Mouse (Mus musculus) embryonic facial prominence, embryonic 11.5 days (tissue): ENCODE results near the gene Thtpa. TPM values are rescaled to one million over a fixed set of nuclear protein-coding genes. Genes with fewer than 3 reads are reported as not detected.

Experiments
- ATAC-seq: fragments of 200-750 bp; cut with Nextera tagmentation; replicated peaks from 2 replicates; pipeline ENCODE4 v1.8.0; 2017; ENCODE audit warnings: low read depth; ENCODE audit not compliant: insufficient number of reproducible peaks, low FRiP score, low TSS enrichment
- DNase-seq: peaks from one replicate; pipeline ENCODE4 v3.0.0-alpha.2; 2015; ENCODE audit warnings: low spot score
- H3K27ac ChIP-seq: fragments of 300-500 bp; sonication (generic); replicated peaks from 2 replicates; pipeline ENCODE4 v1.5.1; 2014; ENCODE audit warnings: mild to moderate bottlenecking, low read depth, low read length, control low read depth
- H3K27me3 ChIP-seq: fragments of 300-500 bp; sonication (generic); 2 replicates; pipeline ENCODE4 v1.6.1; 2014; ENCODE audit warnings: mild to moderate bottlenecking, low read length, moderate library complexity, mixed read lengths; ENCODE audit not compliant: control insufficient read depth, insufficient read depth
- H3K36me3 ChIP-seq: fragments of 300-500 bp; sonication (generic); replicated peaks from 2 replicates; pipeline ENCODE4 v1.6.1; 2014; ENCODE audit warnings: low read depth, mild to moderate bottlenecking, low read length, moderate library complexity, mixed read lengths; ENCODE audit not compliant: control insufficient read depth, insufficient read depth
- H3K4me1 ChIP-seq: fragments of 300-500 bp; sonication (generic); 2 replicates; pipeline ENCODE4 v1.6.1; 2014; ENCODE audit warnings: low read length, mixed read lengths; ENCODE audit not compliant: control insufficient read depth, insufficient read depth
- H3K4me2 ChIP-seq: fragments of 300-500 bp; sonication (generic); 2 replicates; pipeline ENCODE4 v1.6.1; 2014; ENCODE audit warnings: low read depth, mild to moderate bottlenecking, control low read depth, low read length, moderate library complexity
- H3K4me3 ChIP-seq: fragments of 300-500 bp; sonication (generic); 2 replicates; pipeline ENCODE4 v1.5.1; 2014; ENCODE audit warnings: low read depth, low read length, control low read depth
- H3K9ac ChIP-seq: fragments of 300-500 bp; sonication (generic); replicated peaks from 2 replicates; pipeline ENCODE4 v1.6.1; 2014; ENCODE audit warnings: mild to moderate bottlenecking, control low read depth, low read length
- H3K9me3 ChIP-seq: fragments of 300-500 bp; sonication (generic); replicated peaks from 2 replicates; pipeline ENCODE4 v1.6.1; 2016; ENCODE audit warnings: mild to moderate bottlenecking, low read length, inconsistent platforms, mixed read lengths; ENCODE audit not compliant: control insufficient read depth
- WGBS: fragments of 180-500 bp; shearing (Covaris S2); extraction: QIAGEN DNeasy Blood & Tissue Kit; methylation state at CpG from one replicate; pipeline ENCODE4 v1.1.7; 2014; 5-methylcytosine and 5-hydroxymethylcytosine counted together
- polyA plus RNA-seq: library from polyadenylated mRNA; unstranded; fragments of >200 nt; fragmentation: Nextera tagmentation; extraction: Ambion mirVana; gene quantifications from 2 replicates; pipeline ENCODE4 v1.2.1, GENCODE M21; 2014

The Thtpa gene
- polyA plus RNA-seq, result 19.0 and 19.6 TPM in 2 replicates

GRCm38 (mm10) chr14:55094704-55095231, at the start of gene Thtpa:
Gene Thtpa, plus strand, starts transcription at chr14:55094784.
- H3K4me1 ChIP-seq, result 0 out of 2 replicates have a peak, but pooled peaks cover 2% of the 10 kb centered on the region
- H3K9me3 ChIP-seq, result no peaks in the 10 kb centered on the region
- DNase-seq, result peak; percentile 87
- peak within 1 kb of the TSS; percentile 63 for H3K4me3 ChIP-seq
- H3K27me3 ChIP-seq, result no peaks in the 10 kb centered on the region
- H3K4me2 ChIP-seq, result peak within 1 kb of the TSS; percentile 61
- peak within 1 kb of the TSS; percentile 80 for H3K9ac ChIP-seq
- under 1% methylated on average over 30 of the region's 30 CpGs for WGBS
- H3K27ac ChIP-seq, result 0 out of 2 replicates have a peak within 1 kb of the TSS, but pooled peaks have one; percentile 31
- ATAC-seq, result peak; percentile 42
- H3K36me3 ChIP-seq, result no peaks in the 10 kb centered on the region

GRCm38 (mm10) chr14:55047971-55048531, 46.5 kb upstream of the Thtpa start:
- H3K9ac ChIP-seq, result no peak overlapping the region
- H3K27me3 ChIP-seq, result no peaks in the 10 kb centered on the region
- ATAC-seq, result no peak
- 78% methylated on average over 2 of the region's 2 CpGs for WGBS
- no peak overlapping the region for H3K27ac ChIP-seq
- no peaks in the 10 kb centered on the region for H3K4me1 ChIP-seq
- no peak overlapping the region for H3K4me3 ChIP-seq
- no peak for DNase-seq
- no peaks in the 10 kb centered on the region for H3K36me3 ChIP-seq
- no peak overlapping the region for H3K4me2 ChIP-seq
- H3K9me3 ChIP-seq, result no peaks in the 10 kb centered on the region

GRCm38 (mm10) chr14:55052496-55052895, 42.1 kb upstream of the Thtpa start:
- H3K9me3 ChIP-seq, result no peaks in the 10 kb centered on the region
- ATAC-seq (no peak), DNase-seq (no peak)
- H3K27ac ChIP-seq, result no peak overlapping the region
- H3K4me2 ChIP-seq, result no peak overlapping the region
- H3K4me3 ChIP-seq, result no peak overlapping the region
- no peaks in the 10 kb centered on the region for H3K36me3 ChIP-seq
- 87% methylated on average over 9 of the region's 9 CpGs for WGBS
- no peaks in the 10 kb centered on the region for H3K4me1 ChIP-seq
- no peaks in the 10 kb centered on the region for H3K27me3 ChIP-seq
- no peak overlapping the region for H3K9ac ChIP-seq

GRCm38 (mm10) chr14:55053050-55053449, 41.5 kb upstream of the Thtpa start:
- 79% methylated on average over 4 of the region's 4 CpGs for WGBS
- Histone ChIP-seq H3K4me1 (no peaks in the 10 kb centered on the region), H3K9me3 (no peaks in the 10 kb centered on the region), H3K27ac (no peak overlapping the region), H3K4me3 (no peak overlapping the region), H3K9ac (no peak overlapping the region), H3K4me2 (no peak overlapping the region), H3K27me3 (no peaks in the 10 kb centered on the region), H3K36me3 (no peaks in the 10 kb centered on the region)
- no peak for DNase-seq
- ATAC-seq, result no peak

GRCm38 (mm10) chr14:55053708-55054190, 40.8 kb upstream of the Thtpa start:
- ATAC-seq, result no peak
- 90% methylated on average over 17 of the region's 17 CpGs for WGBS

GRCm38 (mm10) chr14:55054191-55054749, 40.3 kb upstream of the Thtpa start:
- DNase-seq (no peak), ATAC-seq (no peak)
- Histone ChIP-seq H3K9ac (no peak overlapping the region), H3K4me2 (no peak overlapping the region), H3K27me3 (no peaks in the 10 kb centered on the region), H3K36me3 (no peaks in the 10 kb centered on the region), H3K9me3 (no peaks in the 10 kb centered on the region), H3K27ac (no peak overlapping the region), H3K4me3 (no peak overlapping the region), H3K4me1 (no peaks in the 10 kb centered on the region)
- 88% methylated on average over 10 of the region's 10 CpGs for WGBS

More at GRCm38 (mm10) chr14:55053708-55054190, 40.8 kb upstream of the Thtpa start:
- Histone ChIP-seq H3K4me2 (no peak overlapping the region), H3K9me3 (no peaks in the 10 kb centered on the region), H3K27me3 (no peaks in the 10 kb centered on the region), H3K36me3 (no peaks in the 10 kb centered on the region), H3K27ac (no peak overlapping the region), H3K4me1 (no peaks in the 10 kb centered on the region), H3K4me3 (no peak overlapping the region), H3K9ac (no peak overlapping the region)
- DNase-seq, result no peak

GRCm38 (mm10) chr14:55055167-55055834, 39.3 kb upstream of the Thtpa start:
- Histone ChIP-seq H3K9me3 (no peaks in the 10 kb centered on the region), H3K4me3 (no peak overlapping the region), H3K4me2 (no peak overlapping the region), H3K36me3 (no peaks in the 10 kb centered on the region), H3K9ac (no peak overlapping the region), H3K27ac (no peak overlapping the region), H3K27me3 (no peaks in the 10 kb centered on the region), H3K4me1 (no peaks in the 10 kb centered on the region)
- ATAC-seq (no peak), DNase-seq (no peak)
- WGBS, result 81% methylated on average over 11 of the region's 11 CpGs

- no peaks in the 10 kb centered on the region for H3K9me3 ChIP-seq
- no peak overlapping the region for H3K4me3 ChIP-seq
- ATAC-seq (no peak), DNase-seq (no peak)
- H3K27me3 ChIP-seq, result no peaks in the 10 kb centered on the region
- 84% methylated on average over 1 of the region's 1 CpGs for WGBS
- no peaks in the 10 kb centered on the region for H3K36me3 ChIP-seq
- no peak overlapping the region for H3K4me2 ChIP-seq
- H3K4me1 ChIP-seq, result no peaks in the 10 kb centered on the region; the same call in 1 of the 2 replicates
- no peak overlapping the region for H3K9ac ChIP-seq
- H3K27ac ChIP-seq, result no peak overlapping the region
Measured at GRCm38 (mm10) chr14:55059009-55059408, 35.6 kb upstream of the Thtpa start.
